Mouse (Mus musculus) megakaryocyte, embryonic 14.5 days (primary cell): Measurements from ENCODE around the gene Tmem240.

Source experiments
- FLI1 ChIP-seq: IDR thresholded peaks from 2 replicates; pipeline ENCODE4 v1.6.1; 2012; ENCODE audit warnings: low read length, inconsistent platforms, mixed read lengths
- GATA1 ChIP-seq: IDR thresholded peaks from 3 replicates; pipeline ENCODE4 v1.6.1; 2012; ENCODE audit warnings: mixed read lengths, low read length, inconsistent platforms, borderline replicate concordance

DNA sequence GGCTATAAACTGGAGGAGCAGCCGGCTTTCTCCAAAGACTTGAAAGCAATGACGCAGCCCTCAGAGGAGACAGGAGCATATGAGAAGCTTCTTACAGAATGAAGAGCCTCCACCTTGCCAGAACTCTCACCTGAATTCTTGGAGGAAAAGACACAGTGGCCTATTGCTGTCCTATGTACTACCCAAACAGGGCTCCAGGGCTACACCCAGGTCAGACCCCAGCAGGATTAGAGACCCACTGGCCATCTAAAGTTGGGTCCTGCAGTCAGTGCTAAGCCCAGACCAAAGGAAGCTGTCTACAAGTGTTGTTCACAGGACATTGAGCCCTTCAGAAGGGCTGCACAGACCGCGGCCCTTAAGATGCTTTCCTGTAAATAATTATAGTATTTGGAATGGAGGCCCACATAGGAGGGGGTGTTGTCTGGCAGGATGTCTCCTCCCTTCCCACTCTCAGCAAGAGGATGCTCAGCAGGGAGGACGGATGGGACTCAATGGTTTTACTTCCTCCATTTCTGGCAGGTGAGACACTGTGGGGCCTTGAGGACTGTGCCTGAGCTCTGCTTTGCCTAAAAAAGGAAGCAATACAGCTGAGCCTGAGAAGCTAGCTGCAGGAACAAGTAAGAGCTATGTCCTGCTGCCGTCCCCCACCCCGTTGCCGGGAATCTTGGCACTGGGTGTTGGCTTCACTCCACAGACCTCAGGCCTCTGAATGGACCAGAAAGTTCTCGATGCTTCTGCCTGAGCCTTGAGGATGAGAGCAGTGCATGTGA is 40.6 kb downstream of the Tmem240 start:
- TF ChIP-seq GATA1 (no peak), FLI1 (no peak)
